Mouse (Mus musculus): Measurements from ENCODE around the gene Smtnl1. TPM values are rescaled to one million over a fixed set of nuclear protein-coding genes. Genes with fewer than 3 reads are reported as not detected.

Smtnl1 gene
- polyA plus RNA-seq, 1 experiment from 2014 or later: not detected

DNA sequence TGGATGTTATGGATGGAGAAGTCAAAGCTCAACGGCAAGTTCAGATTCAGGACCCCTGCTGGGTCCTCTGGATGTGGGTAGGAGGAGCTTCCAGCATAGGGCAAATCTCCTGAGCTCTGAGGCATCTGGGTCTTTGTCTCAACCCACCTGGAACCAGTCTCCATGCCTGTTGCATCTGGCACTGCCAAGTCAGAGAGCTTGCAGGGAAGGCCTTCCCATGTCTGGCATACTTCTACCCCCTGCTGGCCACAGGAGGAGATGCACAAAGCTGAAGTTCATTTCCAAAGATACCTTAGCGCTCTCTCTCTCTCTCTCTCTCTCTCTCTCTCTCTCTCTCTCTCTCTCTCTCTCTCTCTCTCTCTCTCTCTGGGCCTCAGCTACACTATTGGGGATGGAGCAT lies 33.3 kb upstream of the Smtnl1 start:
- Histone ChIP-seq H3K4me3 (replicated peaks; ENCODE audit: low read length) (no peak overlapping the region), H3K27ac (ENCODE audit: low read length) (no peak overlapping the region), H3K4me2 (ENCODE audit: low read length) (no peak overlapping the region), H3K4me1 (replicated peaks; ENCODE audit: control insufficient read depth, insufficient read depth, low read length) (no peaks in the 10 kb centered on the region), H3K9me3 (ENCODE audit: control insufficient read depth, low read length) (no peaks in the 10 kb centered on the region), H3K27me3 (replicated peaks; ENCODE audit: control insufficient read depth, insufficient read depth, low read length) (no peaks in the 10 kb centered on the region), H3K36me3 (ENCODE audit: control insufficient read depth, insufficient read depth) (no peaks in the 10 kb centered on the region), H3K9ac (replicated peaks; ENCODE audit: low read depth, low read length) (no peak overlapping the region)
- WGBS: 46% methylated on average over 2 of the region's 2 CpGs
- ATAC-seq: peak; percentile 76

- Histone ChIP-seq H3K27me3 (replicated peaks; ENCODE audit: control insufficient read depth, insufficient read depth, low read length) (no peaks in the 10 kb centered on the region), H3K9me3 (ENCODE audit: control insufficient read depth, low read length) (no peaks in the 10 kb centered on the region), H3K4me2 (ENCODE audit: low read length) (no peak overlapping the region), H3K36me3 (ENCODE audit: control insufficient read depth, insufficient read depth) (no peaks in the 10 kb centered on the region), H3K4me1 (replicated peaks; ENCODE audit: control insufficient read depth, insufficient read depth, low read length) (no peaks in the 10 kb centered on the region), H3K9ac (replicated peaks; ENCODE audit: low read depth, low read length) (no peak overlapping the region), H3K27ac (ENCODE audit: low read length) (no peak overlapping the region), H3K4me3 (replicated peaks; ENCODE audit: low read length) (no peak overlapping the region)
- 34% methylated on average over 23 of the region's 23 CpGs for WGBS
- ATAC-seq: peak; percentile 26; the same call in 1 of the 2 replicates
These were observed 28.9 kb upstream of the Smtnl1 start for GRCm38 (mm10) chr2:84851130-84852040.

DNA sequence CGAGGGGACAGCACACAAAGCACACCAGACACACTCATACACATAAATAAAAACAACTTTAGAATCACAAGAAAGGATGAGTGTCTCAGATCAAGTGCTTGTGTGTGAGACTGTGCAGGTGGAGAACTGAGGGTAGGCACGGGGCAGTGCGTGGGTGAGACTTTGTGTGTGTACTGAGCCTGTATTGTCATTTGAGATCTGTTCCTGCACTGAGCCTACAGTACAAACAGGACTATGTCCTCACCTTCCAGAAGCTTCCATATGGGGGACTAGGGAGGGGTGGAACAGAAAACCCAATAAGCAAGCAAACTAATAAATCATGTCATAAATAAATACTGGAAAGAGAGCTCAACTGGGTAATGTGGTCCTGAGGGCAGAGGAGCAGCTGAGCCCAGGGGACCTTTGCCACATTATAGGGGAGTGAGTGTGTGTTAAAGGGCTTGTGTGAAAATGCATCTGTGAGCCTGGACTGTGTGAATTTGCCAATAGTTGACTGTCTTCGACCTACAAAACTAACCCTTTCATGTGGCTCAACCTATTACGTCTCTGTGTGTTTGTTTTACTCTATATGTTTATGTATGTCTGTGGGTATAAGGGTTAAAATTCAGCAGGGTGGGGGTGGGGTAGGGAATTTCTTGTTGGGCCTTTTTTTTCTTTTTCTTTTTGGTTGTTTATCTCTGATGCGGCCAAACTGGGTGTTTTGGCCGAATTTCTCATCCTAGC lies 28.1 kb upstream of the Smtnl1 start:
- Histone ChIP-seq H3K9me3 (ENCODE audit: control insufficient read depth, low read length) (no peaks in the 10 kb centered on the region), H3K9ac (replicated peaks; ENCODE audit: low read depth, low read length) (no peak overlapping the region), H3K27me3 (replicated peaks; ENCODE audit: control insufficient read depth, insufficient read depth, low read length) (no peaks in the 10 kb centered on the region), H3K27ac (ENCODE audit: low read length) (no peak overlapping the region), H3K36me3 (ENCODE audit: control insufficient read depth, insufficient read depth) (no peaks in the 10 kb centered on the region), H3K4me2 (ENCODE audit: low read length) (no peak overlapping the region), H3K4me3 (replicated peaks; ENCODE audit: low read length) (no peak overlapping the region), H3K4me1 (replicated peaks; ENCODE audit: control insufficient read depth, insufficient read depth, low read length) (no peaks in the 10 kb centered on the region)
- WGBS: 66% methylated on average over 7 of the region's 7 CpGs
- no peak for ATAC-seq

GRCm38 (mm10) chr2:84845226-84845625 lies 22.8 kb upstream of the Smtnl1 start:
- peaks cover 5% of the 10 kb centered on the region; the same call in 1 of the 2 replicates for H3K27me3 ChIP-seq (replicated peaks; ENCODE audit: control insufficient read depth, insufficient read depth, low read length)
- no peaks in the 10 kb centered on the region for H3K9me3 ChIP-seq (ENCODE audit: control insufficient read depth, low read length)
- no peak overlapping the region for H3K9ac ChIP-seq (replicated peaks; ENCODE audit: low read depth, low read length)
- no peak overlapping the region for H3K27ac ChIP-seq (ENCODE audit: low read length)
- H3K36me3 ChIP-seq (ENCODE audit: control insufficient read depth, insufficient read depth): no peaks in the 10 kb centered on the region
- H3K4me2 ChIP-seq (ENCODE audit: low read length): no peak overlapping the region
- 63% methylated on average over 1 of the region's 1 CpGs for WGBS
- no peak overlapping the region for H3K4me3 ChIP-seq (replicated peaks; ENCODE audit: low read length)
- peaks cover 8% of the 10 kb centered on the region for H3K4me1 ChIP-seq (replicated peaks; ENCODE audit: control insufficient read depth, insufficient read depth, low read length)
- no peak for ATAC-seq

- no peak overlapping the region for H3K4me2 ChIP-seq (ENCODE audit: low read length)
- no peak overlapping the region for H3K4me3 ChIP-seq (replicated peaks; ENCODE audit: low read length)
- no peaks in the 10 kb centered on the region for H3K36me3 ChIP-seq (ENCODE audit: control insufficient read depth, insufficient read depth)
- H3K9me3 ChIP-seq (ENCODE audit: control insufficient read depth, low read length): no peaks in the 10 kb centered on the region
- 87% methylated on average over 6 of the region's 6 CpGs for WGBS
- peaks cover 16% of the 10 kb centered on the region for H3K4me1 ChIP-seq (replicated peaks; ENCODE audit: control insufficient read depth, insufficient read depth, low read length)
- ATAC-seq: no peak
- peaks cover 13% of the 10 kb centered on the region for H3K27me3 ChIP-seq (replicated peaks; ENCODE audit: control insufficient read depth, insufficient read depth, low read length)
- H3K9ac ChIP-seq (replicated peaks; ENCODE audit: low read depth, low read length): no peak overlapping the region
- H3K27ac ChIP-seq (ENCODE audit: low read length): no peak overlapping the region
These were observed 21.2 kb upstream of the Smtnl1 start for GRCm38 (mm10) chr2:84843654-84844053.

- Histone ChIP-seq H3K4me1 (replicated peaks; ENCODE audit: control insufficient read depth, insufficient read depth, low read length) (peaks cover 16% of the 10 kb centered on the region), H3K9me3 (ENCODE audit: control insufficient read depth, low read length) (no peaks in the 10 kb centered on the region), H3K36me3 (ENCODE audit: control insufficient read depth, insufficient read depth) (no peaks in the 10 kb centered on the region), H3K27me3 (replicated peaks; ENCODE audit: control insufficient read depth, insufficient read depth, low read length) (peaks cover 24% of the 10 kb centered on the region), H3K27ac (ENCODE audit: low read length) (no peak overlapping the region), H3K9ac (replicated peaks; ENCODE audit: low read depth, low read length) (no peak overlapping the region), H3K4me3 (replicated peaks; ENCODE audit: low read length) (no peak overlapping the region), H3K4me2 (ENCODE audit: low read length) (no peak overlapping the region)
- ATAC-seq: no peak
These were observed 19.5 kb upstream of the Smtnl1 start for GRCm38 (mm10) chr2:84841905-84842304.

DNA sequence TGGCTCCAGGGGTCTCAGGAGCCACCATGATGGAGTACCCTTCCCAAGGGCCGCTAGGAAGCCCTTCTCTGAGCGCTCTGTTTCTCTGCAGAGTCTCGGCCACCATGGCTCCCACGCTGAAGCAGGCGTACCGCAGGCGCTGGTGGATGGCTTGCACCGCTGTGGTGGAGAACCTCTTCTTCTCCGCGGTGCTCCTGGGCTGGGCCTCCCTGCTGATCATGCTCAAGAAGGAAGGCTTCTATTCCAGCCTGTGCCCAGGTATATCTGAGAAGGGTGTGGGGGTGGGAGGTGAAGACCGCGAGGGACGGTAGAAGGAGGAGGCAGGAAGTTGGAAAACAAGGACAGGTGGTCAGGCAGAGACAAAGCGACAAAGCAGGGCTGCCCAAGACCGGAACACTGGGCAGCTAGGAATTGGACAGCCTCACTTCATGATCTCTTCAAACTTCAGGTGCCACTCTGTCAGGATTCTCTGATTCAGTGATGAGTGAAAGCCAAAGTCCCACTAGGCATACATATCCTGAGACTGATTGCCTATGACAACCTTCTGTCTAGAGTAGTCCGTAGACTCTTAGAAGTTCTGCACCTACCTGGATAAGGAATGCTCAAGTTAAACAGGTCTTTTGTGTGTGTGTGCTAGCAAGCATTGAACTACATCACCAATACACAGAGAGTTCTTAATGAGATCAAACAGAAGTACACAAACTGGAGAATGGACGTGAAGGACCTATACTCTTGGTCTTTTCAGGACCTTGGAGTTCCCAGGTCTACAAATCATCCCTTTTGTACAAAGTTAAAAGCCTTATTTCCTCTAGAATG lies 18.5 kb upstream of the Smtnl1 start:
- H3K9me3 ChIP-seq (ENCODE audit: control insufficient read depth, low read length): no peaks in the 10 kb centered on the region
- ATAC-seq: no peak
- WGBS: 6% methylated on average over 17 of the region's 17 CpGs
- H3K27ac ChIP-seq (ENCODE audit: low read length): no peak overlapping the region
- no peaks in the 10 kb centered on the region for H3K36me3 ChIP-seq (ENCODE audit: control insufficient read depth, insufficient read depth)
- H3K4me1 ChIP-seq (replicated peaks; ENCODE audit: control insufficient read depth, insufficient read depth, low read length): peaks cover 16% of the 10 kb centered on the region
- peak overlapping the region; percentile 49 for H3K4me3 ChIP-seq (replicated peaks; ENCODE audit: low read length)
- H3K9ac ChIP-seq (replicated peaks; ENCODE audit: low read depth, low read length): peak overlapping the region; percentile 46
- peaks cover 24% of the 10 kb centered on the region for H3K27me3 ChIP-seq (replicated peaks; ENCODE audit: control insufficient read depth, insufficient read depth, low read length)
- peak overlapping the region; percentile 83 for H3K4me2 ChIP-seq (ENCODE audit: low read length)

DNA sequence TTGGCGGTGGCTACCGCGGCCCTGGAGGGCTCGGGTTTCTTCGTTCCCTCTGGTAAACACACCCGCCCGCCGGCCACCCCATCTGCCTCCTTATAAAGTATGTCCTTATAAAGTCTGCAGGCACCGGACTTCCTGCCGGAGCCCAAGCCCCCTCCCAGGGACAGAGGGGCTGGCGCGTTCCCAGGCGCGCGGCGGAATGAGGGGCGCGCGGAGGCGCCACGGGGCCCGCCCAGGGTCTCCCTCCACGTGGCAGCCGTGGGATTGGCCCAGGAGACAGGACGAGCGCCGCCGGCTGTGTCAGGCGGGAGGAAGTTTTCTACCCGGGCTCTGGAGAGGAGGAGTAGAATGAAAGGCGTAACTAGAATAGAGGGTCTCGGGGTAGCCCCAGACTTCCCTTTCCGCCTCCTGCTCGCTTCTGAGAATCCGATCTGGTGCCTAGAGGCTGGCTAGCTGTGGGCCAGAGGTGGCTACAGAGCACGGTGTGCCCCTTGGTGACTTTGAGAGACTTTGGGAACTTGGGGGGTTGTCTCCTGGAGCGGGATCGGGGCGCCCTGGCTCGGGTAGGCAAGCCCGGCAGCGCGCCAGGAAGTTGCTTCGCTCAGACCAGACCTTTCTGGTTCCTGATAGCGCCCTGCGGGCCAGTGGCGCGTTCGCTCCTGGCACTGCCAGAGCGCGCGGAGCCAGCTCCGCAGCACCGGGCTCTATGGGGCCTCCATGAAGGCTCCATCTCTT lies 17.7 kb upstream of the Smtnl1 start:
- Histone ChIP-seq H3K4me1 (replicated peaks; ENCODE audit: control insufficient read depth, insufficient read depth, low read length) (peaks cover 16% of the 10 kb centered on the region), H3K4me2 (ENCODE audit: low read length) (peak overlapping the region; percentile 83), H3K9me3 (ENCODE audit: control insufficient read depth, low read length) (no peaks in the 10 kb centered on the region), H3K36me3 (ENCODE audit: control insufficient read depth, insufficient read depth) (no peaks in the 10 kb centered on the region), H3K4me3 (replicated peaks; ENCODE audit: low read length) (peak overlapping the region; percentile 49), H3K27me3 (replicated peaks; ENCODE audit: control insufficient read depth, insufficient read depth, low read length) (peaks cover 24% of the 10 kb centered on the region), H3K27ac (ENCODE audit: low read length) (no peak overlapping the region), H3K9ac (replicated peaks; ENCODE audit: low read depth, low read length) (peak overlapping the region; percentile 46)
- WGBS: 0% methylated on average over 54 of the region's 54 CpGs
- ATAC-seq: peak; percentile 91
